Mouse (Mus musculus) left cerebral cortex, postnatal 36 days (tissue): ENCODE data around the gene Efs. TPM values are rescaled to one million over a fixed set of nuclear protein-coding genes. Genes with fewer than 3 reads are reported as not detected.

Source experiments
- DNase-seq, 2 experiments: peaks; one replicate each; pipeline ENCODE4 v3.0.0; 2021 to 2022; ENCODE audit warnings: low spot score in 2 of 2, mixed read lengths in 1 of 2
- intact Hi-C: fragments of 180-260 bp; cut with DNase I; formaldehyde crosslinking; loops from one replicate; pipeline ENCODE4 v1.15.1; 2025
- microRNA-seq: library from miRNA; unstranded; fragments of <30 nt; microRNA quantifications from one replicate; pipeline ENCODE4 v1.2.0, GENCODE M21; 2022
- total RNA-seq, 2 experiments: library from RNA; stranded (reverse); gene quantifications; 2 replicates each; pipeline ENCODE4 v1.2.3; 2021

Efs gene
- total RNA-seq, 2 experiments from 2014 or later: 7.1 to 7.3 TPM

DNA sequence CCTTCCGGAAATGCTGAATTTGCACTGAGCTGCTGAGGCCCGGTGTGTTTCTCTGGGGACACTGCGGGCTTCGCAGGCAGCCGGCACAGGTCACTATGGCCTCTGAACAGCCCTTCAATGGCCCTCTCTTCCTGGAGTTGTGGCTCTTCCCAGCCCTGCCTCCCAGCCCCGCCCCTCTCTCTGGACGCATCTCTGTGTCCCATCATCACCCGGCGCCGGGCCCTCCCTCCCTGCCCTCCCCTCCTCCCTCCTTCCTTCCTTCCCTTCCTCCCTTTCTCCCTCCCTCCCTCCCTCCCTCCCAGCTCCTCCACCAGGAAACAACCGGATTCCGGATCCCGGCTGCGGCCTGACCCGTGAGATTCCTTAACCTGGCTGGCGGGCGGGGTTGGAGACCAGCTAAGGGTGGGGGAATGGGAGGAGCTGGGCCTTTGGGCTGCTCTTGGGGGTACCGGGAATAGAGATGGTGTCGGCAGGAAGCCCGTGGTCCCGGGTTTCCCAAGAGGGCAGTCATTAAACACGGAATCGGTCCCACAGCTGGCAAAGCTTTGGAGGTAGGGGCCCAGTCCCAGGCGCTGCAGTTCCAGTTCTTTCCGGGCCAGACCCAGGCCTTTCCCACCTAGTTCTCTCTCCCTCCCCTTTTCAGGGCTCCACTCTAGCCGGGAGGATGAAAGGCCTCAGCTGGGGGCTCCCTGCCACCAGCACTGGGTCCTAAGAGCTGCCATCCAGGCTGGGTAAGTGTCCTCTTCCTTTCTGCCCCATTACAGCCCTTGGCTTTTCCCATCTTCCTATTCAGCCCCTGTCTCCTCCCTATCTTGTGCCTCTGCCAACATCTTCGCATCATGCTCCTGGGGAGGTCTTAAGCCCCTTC, 42.5 kb downstream of the Efs start, which contains the start of the genes Bcl2l2 and Gm20521:
Gene Bcl2l2 (plus strand): TSS at position 224 of the 868 bp plus-strand sequence.
Gene Gm20521 (plus strand): TSS at position 288 of the 868 bp plus-strand sequence.
- intact Hi-C loops: no loop called here

DNA sequence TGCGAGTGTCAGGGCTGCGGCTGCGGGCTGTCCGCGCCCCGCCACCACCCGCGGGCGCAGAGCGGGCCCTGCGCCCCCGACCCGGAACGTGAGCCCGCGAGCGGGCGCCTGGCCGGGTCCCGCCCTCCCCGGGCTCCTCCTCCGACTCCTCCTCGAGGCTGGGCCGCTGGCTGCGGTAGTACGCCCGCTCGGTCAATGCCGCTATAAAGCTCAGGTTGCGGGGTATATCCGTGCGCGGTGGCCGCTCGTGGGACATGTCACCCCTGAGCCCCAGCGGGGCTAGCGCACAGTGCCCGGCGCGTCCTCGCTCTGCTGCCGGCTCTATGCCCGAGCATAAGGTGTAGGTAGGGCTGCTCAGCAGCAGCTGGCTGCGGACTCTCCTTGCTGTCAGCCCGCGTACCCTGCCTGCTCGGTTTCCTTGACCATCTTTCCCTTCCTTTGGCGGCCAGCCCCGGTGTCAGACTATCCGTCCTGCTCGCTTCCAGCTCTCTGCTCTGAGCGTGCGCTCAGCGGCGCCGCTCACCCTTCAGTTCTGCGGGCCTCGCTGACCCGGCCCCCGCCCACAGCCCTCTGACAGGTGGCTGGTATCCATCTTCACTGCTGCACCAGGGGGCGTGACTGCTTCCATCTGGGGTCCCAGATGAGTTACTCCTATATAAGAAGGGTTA, 48.7 kb downstream of the Efs start, which contains the start of gene Ppp1r3e:
Gene Ppp1r3e (minus strand): TSS at position 503 of the 668 bp plus-strand sequence.
- intact Hi-C loops: no loop called here

More for the DNA sequence above, 42.5 kb downstream of the Efs start, which contains the start of the genes Bcl2l2 and Gm20521:
- DNase-seq: peak; percentile 75

DNA sequence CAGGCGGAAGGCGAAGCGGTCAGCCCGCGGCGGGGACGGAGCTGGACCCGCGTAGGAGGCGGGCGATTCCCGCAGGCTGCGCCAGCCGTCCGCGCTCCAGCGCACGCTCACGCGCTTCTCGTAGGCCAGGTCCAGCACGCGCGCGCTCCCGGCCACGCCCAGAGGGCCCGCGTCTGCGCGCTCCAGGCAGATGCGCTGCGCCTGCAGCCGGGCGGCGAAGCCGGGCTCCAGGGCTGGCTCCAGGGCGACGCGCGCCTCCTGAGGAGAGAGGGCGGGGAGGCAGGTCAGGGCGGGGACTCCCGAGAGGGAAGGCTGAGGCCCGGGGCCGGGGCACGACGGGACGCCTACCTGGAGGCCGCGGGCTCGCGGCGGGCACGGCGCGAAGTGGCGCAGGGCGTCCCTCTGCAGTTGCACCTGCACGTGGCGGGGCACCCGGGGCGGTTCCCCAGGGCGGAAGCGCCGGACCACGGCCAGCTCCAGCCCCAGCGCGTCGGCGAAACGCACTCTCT, 49.3 kb downstream of the Efs start:
- DNase-seq: peak; percentile 92 to 96
- intact Hi-C loops: no loop called here

More for the DNA sequence above, 48.7 kb downstream of the Efs start, which contains the start of gene Ppp1r3e:
- peak; percentile 76 to 81 for DNase-seq

DNA sequence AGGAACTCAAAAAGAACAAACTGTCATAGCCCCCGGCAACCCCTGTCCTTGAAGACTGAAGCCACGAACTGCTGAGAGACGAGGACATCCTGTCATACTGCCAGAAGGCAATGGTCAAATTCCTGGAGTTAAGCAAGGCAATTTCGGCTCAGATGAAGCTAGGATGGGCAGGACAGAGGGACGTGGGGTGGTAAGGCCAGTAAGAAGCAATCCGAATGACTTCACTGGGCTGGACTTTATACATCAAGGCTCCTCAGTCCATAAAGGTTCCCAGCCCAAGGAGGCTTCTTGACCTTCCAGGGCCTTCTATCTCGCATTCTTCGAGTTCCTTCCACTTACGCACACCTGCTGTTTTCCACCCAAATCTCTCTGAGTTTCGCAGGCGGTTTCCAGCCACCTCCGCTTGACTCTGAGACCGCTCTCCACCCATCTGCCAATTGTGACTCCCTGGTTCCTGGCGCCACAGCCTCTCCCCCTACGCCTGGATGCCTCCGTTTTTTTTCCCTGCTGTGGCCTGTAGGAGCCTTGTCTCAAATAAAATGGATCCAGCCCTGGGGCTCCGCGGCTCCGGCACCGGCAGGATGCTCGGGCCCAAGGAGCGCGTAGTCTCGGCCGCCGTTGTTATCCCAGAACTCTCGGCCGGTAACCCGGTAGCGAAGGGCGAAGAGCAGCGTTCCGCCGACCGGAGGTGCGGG, 49.9 kb downstream of the Efs start:
- DNase-seq: no peak
- intact Hi-C loops: no loop called here

DNA sequence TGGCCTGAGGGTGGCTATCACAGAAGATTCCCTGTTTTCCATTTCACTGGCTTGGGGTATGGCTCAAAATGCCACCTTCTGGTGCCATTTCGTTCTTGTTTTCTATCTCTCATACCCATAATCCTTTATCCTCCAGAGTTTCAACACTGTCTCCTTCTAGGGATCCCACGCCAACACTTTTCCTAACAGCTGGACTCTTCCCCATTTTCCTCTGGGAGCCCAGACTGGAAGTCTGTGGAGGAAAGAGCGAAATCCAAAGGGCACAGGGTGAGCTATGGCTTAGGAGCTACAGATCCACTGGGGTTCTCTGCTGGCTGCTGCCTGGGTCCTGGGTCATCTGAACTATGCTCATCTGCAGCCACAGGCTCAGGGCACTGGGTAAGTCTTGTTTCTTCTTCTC, 51.8 kb downstream of the Efs start:
- intact Hi-C loops: no loop called here
- DNase-seq: no peak

DNA sequence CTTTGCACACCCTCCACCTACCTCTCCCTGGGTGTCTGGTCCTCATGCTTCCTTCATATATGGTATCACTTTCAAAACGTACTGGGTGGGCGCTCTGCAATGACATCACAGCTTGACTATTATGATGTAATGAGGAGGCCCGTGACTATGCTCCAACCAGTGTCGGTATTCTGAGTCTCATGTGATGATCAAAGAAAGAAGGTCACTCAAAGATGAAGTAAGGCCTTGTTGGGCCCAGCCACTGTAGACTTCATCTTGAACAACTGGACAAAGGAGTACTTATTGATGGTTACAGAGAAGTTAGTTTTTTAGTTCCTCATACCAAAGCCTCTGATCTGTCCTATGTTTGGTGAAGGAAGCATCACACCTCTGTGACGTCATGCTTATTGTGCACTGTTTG, 55.1 kb downstream of the Efs start, which contains the start of gene Homez:
Gene Homez (minus strand): TSS at position 101 of the 400 bp plus-strand sequence.
- intact Hi-C loops: no loop called here
- DNase-seq: no peak

DNA sequence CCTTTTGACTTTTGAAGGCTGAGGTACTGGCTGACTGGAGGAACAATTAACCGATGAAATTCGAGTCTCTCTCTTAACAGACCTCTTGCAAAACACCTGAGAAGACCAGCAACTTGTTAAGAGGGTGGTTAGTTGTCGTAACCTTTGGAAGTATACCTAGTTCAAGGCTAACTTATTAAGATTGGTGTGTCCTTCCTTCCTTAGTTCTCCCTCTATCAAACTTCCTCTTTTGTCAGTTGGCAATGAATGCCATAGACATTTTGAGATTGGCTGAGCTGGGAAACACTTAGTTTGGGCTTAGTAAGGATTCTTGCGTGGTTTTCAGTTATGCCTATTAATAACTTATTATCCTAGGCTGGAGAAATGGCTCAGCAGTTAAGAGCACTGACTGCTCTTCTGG, 57.9 kb downstream of the Efs start:
- DNase-seq: no peak
- intact Hi-C loops: no loop called here

DNA sequence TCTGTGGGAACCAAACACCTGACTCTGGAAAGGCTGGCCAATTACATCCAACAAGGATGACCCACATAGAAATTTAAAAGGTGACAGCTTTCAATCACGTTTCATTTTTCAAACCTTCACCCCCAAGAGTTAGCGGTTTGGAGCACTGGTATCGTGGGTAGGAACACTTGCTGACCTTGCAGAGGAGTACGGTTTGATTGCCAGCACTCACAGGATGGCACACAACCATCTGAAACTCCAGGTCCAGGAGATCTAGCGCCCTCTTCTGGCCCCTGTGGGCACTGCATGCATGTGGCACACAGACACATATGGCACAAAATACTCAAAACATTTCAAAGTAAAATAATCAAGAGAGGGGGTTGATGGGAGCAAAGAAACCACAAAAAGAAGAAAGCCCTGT, 59.0 kb downstream of the Efs start:
- DNase-seq: no peak
- intact Hi-C loops: no loop called here

Small RNA genes lying within 50 kb of the gene (microRNA-seq; reads per million reads assigned to microRNA genes)
- gene Mir208a (8.6 reads per million, percentile 27 among the genes with 10 or more reads in this experiment), gene Mir208b (16.0 reads per million, percentile 36 among the genes with 10 or more reads in this experiment)

Other genes with a start within 250 kb of the Efs start
- 10 to 100 TPM; 22.6 to 23.1 TPM for gene 1700123O20Rik, start 239.9 kb downstream of the Efs start, total RNA-seq
- gene Acin1, start 239.2 kb downstream of the Efs start, total RNA-seq: 100 to 1,000 TPM; 126 to 237 TPM
- gene Gm29776, start 227.3 kb downstream of the Efs start, total RNA-seq: not detected
- gene Cebpe, start 214.0 kb downstream of the Efs start, total RNA-seq: not detected
- gene Slc7a8, start 144.2 kb downstream of the Efs start, total RNA-seq: 10 to 100 TPM; 54.7 to 64.8 TPM
- gene Rnf212b, start 112.0 kb downstream of the Efs start, total RNA-seq: not detected
- gene Homez, start 55.2 kb downstream of the Efs start, total RNA-seq: 10 to 100 TPM; 15.9 to 22.1 TPM
- 10 to 100 TPM; 15.2 to 17.2 TPM for gene Ppp1r3e, start 48.6 kb downstream of the Efs start, total RNA-seq
- gene Bcl2l2, start 42.7 kb downstream of the Efs start, total RNA-seq: 100 to 1,000 TPM; 131 to 145 TPM
- not detected for gene Gm20521, start 42.7 kb downstream of the Efs start, total RNA-seq
- 100 to 1,000 TPM; 194 to 280 TPM for gene Pabpn1, start 33.6 kb downstream of the Efs start, total RNA-seq
- gene Slc22a17, start 13.0 kb downstream of the Efs start, total RNA-seq: 100 to 1,000 TPM; 618 to 651 TPM
- not detected for gene Il25, start 6.6 kb upstream of the Efs start, total RNA-seq
- gene Cmtm5, start 10.1 kb upstream of the Efs start, total RNA-seq: 10 to 100 TPM; 56.6 to 59.4 TPM
- gene Myh6, start 40.8 kb upstream of the Efs start, total RNA-seq: 1 to 10 TPM; 4.2 to 5.2 TPM
- not detected for gene Gm17428, start 50.8 kb upstream of the Efs start, total RNA-seq
- 10 to 100 TPM; 20.1 to 22.2 TPM for gene Myh7, start 68.5 kb upstream of the Efs start, total RNA-seq
- 10 to 100 TPM; 23.5 to 30.8 TPM for gene Ngdn, start 89.3 kb upstream of the Efs start, total RNA-seq
- gene Zfhx2, start 166.2 kb upstream of the Efs start, total RNA-seq: 10 to 100 TPM; 31.0 to 52.3 TPM
- 10 to 100 TPM; 24.3 to 29.5 TPM for gene Thtpa, start 168.7 kb upstream of the Efs start, total RNA-seq
- gene Ap1g2, start 180.5 kb upstream of the Efs start, total RNA-seq: 10 to 100 TPM in 1 of 2 experiments, 1 to 10 TPM in 1; 6.3 to 20.1 TPM
- gene Jph4, start 190.8 kb upstream of the Efs start, total RNA-seq: 100 to 1,000 TPM; 312 to 354 TPM